In genomic region chr2:66580026-66580808, GRCm38 (mm10) we compare ENCODE assay signal across 18 mouse cellular contexts. TPM values are rescaled to one million over a fixed set of nuclear protein-coding genes. Genes with fewer than 3 reads are reported as not detected.
DNase-seq lines count a peak whose midpoint lies in the region; ATAC-seq lines count a peak whose summit lies in the region.
"Had no signal": no experiment of that assay in that cellular context is flagged by ENCODE, and none has a peak within 500 bp of the region (broad histone marks: within the 10 kb centered on the region; RNA-seq: fewer than 3 reads in every experiment).

No protein-coding gene starts in this region.

- DNase-seq in embryonic facial prominence, embryonic 11.5 days (ENCODE audit: low spot score): no peak
- DNase-seq in embryonic facial prominence, embryonic 10.5 days (ENCODE audit: low spot score): no peak
- no peak for DNase-seq in embryonic facial prominence, embryonic 14.5 days (ENCODE audit: low spot score)
- DNase-seq: adrenal gland, postnatal 36 days; cerebellum, adult 8-10 months; heart, adult 11 months; heart, postnatal 36 days; kidney, adult 8-10 months; liver, postnatal 0 days; right cerebral cortex, postnatal 25 days; thymus, adult 2 months had no signal

- H3K9ac ChIP-seq in embryonic facial prominence, embryonic 11.5 days (replicated peaks; ENCODE audit: low read length): no peak overlapping the region
- H3K9ac ChIP-seq in embryonic facial prominence, embryonic 14.5 days (ENCODE audit: low read depth, low read length): no peak overlapping the region
- no peak overlapping the region for H3K9ac ChIP-seq in hindbrain, embryonic 15.5 days
- no peak overlapping the region for H3K9ac ChIP-seq in neural tube, embryonic 13.5 days
- no peak overlapping the region for H3K9ac ChIP-seq in heart, embryonic 12.5 days
- H3K9ac ChIP-seq: embryonic facial prominence, embryonic 13.5 days; liver, postnatal 0 days had no signal

- H3K36me3 ChIP-seq in embryonic facial prominence, embryonic 11.5 days (replicated peaks; ENCODE audit: control insufficient read depth, insufficient read depth, low read depth, low read length): no peaks in the 10 kb centered on the region
- no peaks in the 10 kb centered on the region for H3K36me3 ChIP-seq in embryonic facial prominence, embryonic 10.5 days (replicated peaks)
- H3K36me3 ChIP-seq in embryonic facial prominence, embryonic 14.5 days (ENCODE audit: control insufficient read depth, insufficient read depth, low read length): no peaks in the 10 kb centered on the region
- no peaks in the 10 kb centered on the region for H3K36me3 ChIP-seq in hindbrain, embryonic 15.5 days
- H3K36me3 ChIP-seq in neural tube, embryonic 13.5 days: no peaks in the 10 kb centered on the region
- H3K36me3 ChIP-seq in heart, embryonic 12.5 days: no peaks in the 10 kb centered on the region
- H3K36me3 ChIP-seq: embryonic facial prominence, embryonic 13.5 days had no signal

- H3K9me3 ChIP-seq in embryonic facial prominence, embryonic 11.5 days (replicated peaks; ENCODE audit: control insufficient read depth, low read length): no peaks in the 10 kb centered on the region
- no peaks in the 10 kb centered on the region for H3K9me3 ChIP-seq in embryonic facial prominence, embryonic 10.5 days
- no peaks in the 10 kb centered on the region for H3K9me3 ChIP-seq in embryonic facial prominence, embryonic 14.5 days (ENCODE audit: control insufficient read depth, low read length)
- H3K9me3 ChIP-seq in hindbrain, embryonic 15.5 days: no peaks in the 10 kb centered on the region
- H3K9me3 ChIP-seq in neural tube, embryonic 13.5 days: no peaks in the 10 kb centered on the region
- no peaks in the 10 kb centered on the region for H3K9me3 ChIP-seq in heart, embryonic 12.5 days (replicated peaks)
- H3K9me3 ChIP-seq: embryonic facial prominence, embryonic 13.5 days had no signal

- H3K4me2 ChIP-seq in embryonic facial prominence, embryonic 11.5 days (ENCODE audit: low read depth, low read length): no peak overlapping the region
- H3K4me2 ChIP-seq in embryonic facial prominence, embryonic 14.5 days (ENCODE audit: low read depth, low read length): no peak overlapping the region
- no peak overlapping the region for H3K4me2 ChIP-seq in hindbrain, embryonic 15.5 days
- no peak overlapping the region for H3K4me2 ChIP-seq in neural tube, embryonic 13.5 days
- H3K4me2 ChIP-seq in heart, embryonic 12.5 days: no peak overlapping the region
- H3K4me2 ChIP-seq: embryonic facial prominence, embryonic 13.5 days had no signal

- H3K4me3 ChIP-seq in embryonic facial prominence, embryonic 11.5 days (ENCODE audit: low read depth, low read length): no peak overlapping the region
- H3K4me3 ChIP-seq in embryonic facial prominence, embryonic 10.5 days: no peak overlapping the region
- no peak overlapping the region for H3K4me3 ChIP-seq in embryonic facial prominence, embryonic 14.5 days (ENCODE audit: low read depth, low read length)
- no peak overlapping the region for H3K4me3 ChIP-seq in hindbrain, embryonic 15.5 days
- no peak overlapping the region for H3K4me3 ChIP-seq in neural tube, embryonic 13.5 days
- H3K4me3 ChIP-seq in heart, embryonic 12.5 days: no peak overlapping the region
- H3K4me3 ChIP-seq: embryonic facial prominence, embryonic 13.5 days had no signal

- H3K27me3 ChIP-seq in embryonic facial prominence, embryonic 11.5 days (ENCODE audit: control insufficient read depth, insufficient read depth, low read length): no peaks in the 10 kb centered on the region
- H3K27me3 ChIP-seq in embryonic facial prominence, embryonic 10.5 days (replicated peaks; ENCODE audit: low read depth, poor library complexity, severe bottlenecking): no peaks in the 10 kb centered on the region
- H3K27me3 ChIP-seq in embryonic facial prominence, embryonic 14.5 days (replicated peaks; ENCODE audit: control insufficient read depth, insufficient read depth, low read length): no peaks in the 10 kb centered on the region
- H3K27me3 ChIP-seq in hindbrain, embryonic 15.5 days: no peaks in the 10 kb centered on the region
- no peaks in the 10 kb centered on the region for H3K27me3 ChIP-seq in neural tube, embryonic 13.5 days
- H3K27me3 ChIP-seq in heart, embryonic 12.5 days (replicated peaks): no peaks in the 10 kb centered on the region
- H3K27me3 ChIP-seq: embryonic facial prominence, embryonic 13.5 days had no signal

- peak; percentile 65; the same call in 1 of the 2 replicates for ATAC-seq in embryonic facial prominence, embryonic 11.5 days (replicated peaks; ENCODE audit: insufficient number of reproducible peaks, low FRiP score, low TSS enrichment, low read depth)
- peak; percentile 57; the same call in 1 of the 2 replicates for ATAC-seq in embryonic facial prominence, embryonic 14.5 days (ENCODE audit: low read depth)
- ATAC-seq in hindbrain, embryonic 15.5 days (ENCODE audit: low FRiP score, low read depth): peak; percentile 91; the same call in 1 of the 2 replicates
- peak; percentile 89 for ATAC-seq in neural tube, embryonic 13.5 days (ENCODE audit: low read depth)
- no peak for ATAC-seq in monocyte, adult 5-6 weeks (replicated peaks; ENCODE audit: insufficient number of reproducible peaks, low FRiP score, low TSS enrichment, poor library complexity, severe bottlenecking)
- ATAC-seq in cerebellum, adult (ENCODE audit: insufficient number of reproducible peaks, low FRiP score, low TSS enrichment): no peak
- ATAC-seq in heart, embryonic 12.5 days (ENCODE audit: insufficient number of reproducible peaks, low FRiP score): no peak
- ATAC-seq: liver, postnatal 0 days had no signal

- no peaks in the 10 kb centered on the region for H3K4me1 ChIP-seq in embryonic facial prominence, embryonic 11.5 days (ENCODE audit: control insufficient read depth, insufficient read depth, low read length)
- H3K4me1 ChIP-seq in embryonic facial prominence, embryonic 10.5 days: no peaks in the 10 kb centered on the region
- no peaks in the 10 kb centered on the region for H3K4me1 ChIP-seq in embryonic facial prominence, embryonic 14.5 days (ENCODE audit: control insufficient read depth, insufficient read depth, low read length)
- H3K4me1 ChIP-seq in hindbrain, embryonic 15.5 days (replicated peaks): peaks cover 3% of the 10 kb centered on the region
- H3K4me1 ChIP-seq in neural tube, embryonic 13.5 days (replicated peaks): peaks cover 3% of the 10 kb centered on the region; the same call in 1 of the 2 replicates
- H3K4me1 ChIP-seq in heart, embryonic 12.5 days (replicated peaks): no peaks in the 10 kb centered on the region
- H3K4me1 ChIP-seq: embryonic facial prominence, embryonic 13.5 days had no signal

- no peak overlapping the region for H3K27ac ChIP-seq in embryonic facial prominence, embryonic 11.5 days (replicated peaks; ENCODE audit: low read depth, low read length)
- no peak overlapping the region for H3K27ac ChIP-seq in embryonic facial prominence, embryonic 10.5 days (replicated peaks)
- no peak overlapping the region for H3K27ac ChIP-seq in embryonic facial prominence, embryonic 14.5 days (replicated peaks; ENCODE audit: low read depth, low read length)
- peak overlapping the region; percentile 42; the same call in 1 of the 2 replicates for H3K27ac ChIP-seq in hindbrain, embryonic 15.5 days (replicated peaks)
- H3K27ac ChIP-seq in neural tube, embryonic 13.5 days (replicated peaks): peak overlapping the region; percentile 56
- no peak overlapping the region for H3K27ac ChIP-seq in heart, embryonic 12.5 days (ENCODE audit: poor library complexity, severe bottlenecking)
- H3K27ac ChIP-seq: embryonic facial prominence, embryonic 13.5 days; macrophage had no signal

- 70% methylated on average over 5 of the region's 5 CpGs for WGBS in embryonic facial prominence, embryonic 11.5 days
- 79% methylated on average over 5 of the region's 5 CpGs for WGBS in embryonic facial prominence, embryonic 10.5 days
- 69% methylated on average over 5 of the region's 5 CpGs for WGBS in embryonic facial prominence, embryonic 14.5 days
- WGBS in hindbrain, embryonic 15.5 days: 67% methylated on average over 5 of the region's 5 CpGs
- WGBS in neural tube, embryonic 13.5 days: 68% methylated on average over 5 of the region's 5 CpGs
- WGBS in heart, embryonic 12.5 days: 60% methylated on average over 5 of the region's 5 CpGs

RNA-seq across cellular contexts. Expression of gene Scn9a, which starts 54.5 kb away (rescaled TPM):
- 3.5 and 4.7 TPM in 2 replicates for polyA plus RNA-seq in embryonic facial prominence, embryonic 11.5 days (2014; fragmentation: Nextera tagmentation; extraction: Ambion mirVana)
- 1.2 and 2.7 TPM in 2 replicates for polyA plus RNA-seq in embryonic facial prominence, embryonic 10.5 days (2016; fragmentation: Nextera tagmentation; extraction: Ambion mirVana)
- 3.9 and 4.7 TPM in 2 replicates for polyA plus RNA-seq in embryonic facial prominence, embryonic 14.5 days (2014; fragmentation: Nextera tagmentation; extraction: Ambion mirVana)
- polyA plus RNA-seq in hindbrain, embryonic 15.5 days (2015; fragmentation: Nextera tagmentation; extraction: Ambion mirVana): 12.4 and 12.8 TPM in 2 replicates
- polyA plus RNA-seq in neural tube, embryonic 13.5 days (2015; fragmentation: Nextera tagmentation; extraction: Ambion mirVana): 30.7 and 38.1 TPM in 2 replicates
- total RNA-seq in monocyte, adult 5-6 weeks (2017): not detected in 3 replicates
- 0.03 and 0.04 TPM in 2 replicates for polyA plus RNA-seq in heart, embryonic 12.5 days (2016; fragmentation: Nextera tagmentation; extraction: Ambion mirVana)
- polyA plus RNA-seq: liver, postnatal 0 days; macrophage had no signal

Comparison
In these comparisons a context has a peak if more than half of its experiments do, and no peak if none do; other contexts are left out.
1. ATAC-seq: peak in embryonic facial prominence, embryonic 11.5 days (single experiment), embryonic facial prominence, embryonic 14.5 days (single experiment), hindbrain, embryonic 15.5 days (single experiment) and neural tube, embryonic 13.5 days (single experiment); none in monocyte, adult 5-6 weeks (single experiment), cerebellum, adult (single experiment) and heart, embryonic 12.5 days (single experiment).
2. H3K27ac ChIP-seq: peak in hindbrain, embryonic 15.5 days (single experiment) and neural tube, embryonic 13.5 days (single experiment); none in embryonic facial prominence, embryonic 11.5 days (single experiment), embryonic facial prominence, embryonic 10.5 days (single experiment), embryonic facial prominence, embryonic 14.5 days (single experiment) and heart, embryonic 12.5 days (single experiment).